Mouse (Mus musculus) cerebellum, postnatal 36 days (tissue): Measurements from ENCODE around the gene Syne3.

Experiments used
- DNase-seq, 2 experiments: peaks; one replicate each; pipeline ENCODE4 v3.0.0; 2021 to 2022; ENCODE audit warnings: mixed read lengths in 2 of 2

Syne3 gene

GRCm38 (mm10) chr12:105025271-105025946, 15.8 kb upstream of the Syne3 start:
- DNase-seq = peak; percentile 66 to 73

- DNase-seq = no peak
These were observed 13.2 kb upstream of the Syne3 start for GRCm38 (mm10) chr12:105022776-105023175.

- no peak for DNase-seq
These were observed 12.5 kb upstream of the Syne3 start for GRCm38 (mm10) chr12:105022141-105022540.

- no peak for DNase-seq
These were observed 11.9 kb upstream of the Syne3 start for GRCm38 (mm10) chr12:105021441-105022069.

GRCm38 (mm10) chr12:105019359-105020219, 10.0 kb upstream of the Syne3 start:
- no peak for DNase-seq

- DNase-seq = peak; percentile 24 to 36
These were observed 7.0 kb upstream of the Syne3 start for GRCm38 (mm10) chr12:105016639-105017038.

GRCm38 (mm10) chr12:105016199-105016598, 6.6 kb upstream of the Syne3 start:
- no peak for DNase-seq

GRCm38 (mm10) chr12:105013065-105013464, 3.5 kb upstream of the Syne3 start:
- no peak for DNase-seq

GRCm38 (mm10) chr12:105012314-105012713, 2.7 kb upstream of the Syne3 start:
- DNase-seq = no peak

GRCm38 (mm10) chr12:105011589-105011988, 2.0 kb upstream of the Syne3 start:
- no peak for DNase-seq

GRCm38 (mm10) chr12:105010213-105010790, 693 bp upstream of the Syne3 start:
- DNase-seq = no peak

GRCm38 (mm10) chr12:105008752-105009178, 844 bp downstream of the Syne3 start:
- DNase-seq = no peak

- no peak for DNase-seq
These were observed 1.5 kb downstream of the Syne3 start for GRCm38 (mm10) chr12:105008150-105008549.

- DNase-seq = no peak
These were observed 4.0 kb downstream of the Syne3 start for GRCm38 (mm10) chr12:105005715-105005972.

GRCm38 (mm10) chr12:105004956-105005714, 4.5 kb downstream of the Syne3 start:
- DNase-seq = no peak

GRCm38 (mm10) chr12:105003715-105004114, 5.9 kb downstream of the Syne3 start:
- DNase-seq = no peak

GRCm38 (mm10) chr12:105003158-105003557, 6.5 kb downstream of the Syne3 start:
- DNase-seq = no peak

- DNase-seq = no peak
These were observed 7.1 kb downstream of the Syne3 start for GRCm38 (mm10) chr12:105002340-105003132.

GRCm38 (mm10) chr12:105001317-105001716, 8.3 kb downstream of the Syne3 start:
- DNase-seq = no peak

GRCm38 (mm10) chr12:105000487-105001283, 8.9 kb downstream of the Syne3 start:
- no peak for DNase-seq

- DNase-seq = no peak
These were observed 10.4 kb downstream of the Syne3 start for GRCm38 (mm10) chr12:104999171-104999570.
